Mouse (Mus musculus): ENCODE measurements at regions not wholly inside any gene's neighbourhood (a gene's known extent, or its start where the extent isn't known, plus 50 kb on each side); places are given as distances from the start of the nearest gene placed in this dataset.

DNA sequence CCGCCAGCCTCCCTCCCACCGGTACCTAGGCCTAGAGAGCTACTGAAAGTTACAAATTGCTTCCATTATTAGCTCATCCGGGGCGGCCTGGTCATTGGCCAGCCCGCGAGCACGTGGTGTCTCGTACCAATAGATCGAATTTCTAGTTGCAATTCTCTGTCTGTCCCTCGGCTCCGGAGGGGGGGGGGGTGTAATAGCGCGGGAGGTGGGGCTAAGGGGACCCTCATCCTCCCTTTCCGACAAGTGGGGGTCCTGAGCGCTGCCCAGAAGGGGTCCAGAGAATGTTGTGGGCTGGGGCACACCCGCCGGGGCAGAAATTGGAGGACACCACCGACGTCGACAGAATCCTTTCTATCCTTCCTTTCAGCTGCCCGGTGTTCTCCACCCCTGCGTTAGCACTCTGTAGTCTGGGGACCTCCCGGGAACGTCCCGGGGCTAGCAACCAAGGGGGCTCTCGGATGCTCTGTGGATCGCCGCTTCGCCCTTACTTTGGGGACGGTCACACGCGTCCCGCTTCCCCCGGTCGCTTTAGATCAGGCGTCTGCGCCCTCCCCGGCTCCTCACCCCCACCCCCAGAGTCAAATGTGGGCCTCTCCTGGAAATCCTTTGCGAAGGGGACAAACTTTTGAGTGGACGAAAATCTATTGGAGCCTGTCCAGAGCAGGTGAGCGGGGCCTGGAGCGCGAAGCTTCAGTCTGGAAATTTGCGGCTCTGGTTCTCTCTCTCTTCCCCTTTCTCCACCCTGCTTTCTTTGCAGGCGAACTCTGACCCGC is 64.6 kb downstream of the Smug1 start:
- no peak for DNase-seq (ENCODE audit: low read depth, low spot score)

- DNase-seq (ENCODE audit: low read depth, low spot score) = no peak
Measured at GRCm38 (mm10) chr15:103100121-103100520, 66.8 kb downstream of the Smug1 start.

GRCm38 (mm10) chr15:103094457-103094856 is 72.4 kb downstream of the Smug1 start:
- DNase-seq (ENCODE audit: low read depth, low spot score) = no peak

DNA sequence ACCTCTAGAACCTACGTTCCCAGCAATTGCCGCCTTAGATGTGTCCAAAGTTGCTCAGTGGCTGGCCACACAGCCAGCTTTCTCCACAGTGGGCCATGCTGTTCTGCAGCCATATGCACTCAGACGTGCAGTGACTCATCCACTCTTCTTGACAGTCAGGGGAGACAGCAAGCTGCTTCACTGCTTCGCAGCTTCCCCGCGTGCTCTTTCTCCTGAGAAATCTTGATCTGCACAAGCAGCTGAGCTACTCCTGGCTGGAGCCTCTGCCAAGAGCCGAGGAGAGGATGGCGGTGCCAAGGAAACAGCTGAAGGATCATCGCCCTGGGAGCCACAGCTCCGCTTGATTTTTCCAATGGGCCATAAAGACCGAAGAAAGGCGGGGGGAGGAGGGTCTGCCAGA is 73.2 kb downstream of the Smug1 start:
- no peak for DNase-seq (ENCODE audit: low read depth, low spot score)

DNA sequence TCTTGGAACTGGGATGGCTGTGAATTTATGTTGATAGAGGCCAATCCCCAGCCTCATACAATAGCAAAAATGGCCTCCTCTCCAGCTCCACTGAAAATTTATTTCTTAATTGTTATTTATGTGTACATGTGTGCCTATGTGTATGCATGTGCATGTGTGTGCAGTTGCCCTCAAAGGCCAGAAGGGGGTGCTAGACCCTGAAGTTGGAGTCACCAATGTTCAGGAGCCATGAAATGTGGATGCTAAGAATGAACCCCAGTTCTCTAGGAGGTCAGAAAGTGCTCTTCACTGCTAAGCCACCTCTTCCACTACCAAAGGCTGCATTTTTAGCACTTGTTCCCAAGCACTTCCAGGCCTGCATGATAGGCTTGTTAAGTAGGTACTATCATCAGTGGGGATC is 73.8 kb downstream of the Hoxc4 start:
- no peak for DNase-seq (ENCODE audit: low read depth, low spot score)

DNA sequence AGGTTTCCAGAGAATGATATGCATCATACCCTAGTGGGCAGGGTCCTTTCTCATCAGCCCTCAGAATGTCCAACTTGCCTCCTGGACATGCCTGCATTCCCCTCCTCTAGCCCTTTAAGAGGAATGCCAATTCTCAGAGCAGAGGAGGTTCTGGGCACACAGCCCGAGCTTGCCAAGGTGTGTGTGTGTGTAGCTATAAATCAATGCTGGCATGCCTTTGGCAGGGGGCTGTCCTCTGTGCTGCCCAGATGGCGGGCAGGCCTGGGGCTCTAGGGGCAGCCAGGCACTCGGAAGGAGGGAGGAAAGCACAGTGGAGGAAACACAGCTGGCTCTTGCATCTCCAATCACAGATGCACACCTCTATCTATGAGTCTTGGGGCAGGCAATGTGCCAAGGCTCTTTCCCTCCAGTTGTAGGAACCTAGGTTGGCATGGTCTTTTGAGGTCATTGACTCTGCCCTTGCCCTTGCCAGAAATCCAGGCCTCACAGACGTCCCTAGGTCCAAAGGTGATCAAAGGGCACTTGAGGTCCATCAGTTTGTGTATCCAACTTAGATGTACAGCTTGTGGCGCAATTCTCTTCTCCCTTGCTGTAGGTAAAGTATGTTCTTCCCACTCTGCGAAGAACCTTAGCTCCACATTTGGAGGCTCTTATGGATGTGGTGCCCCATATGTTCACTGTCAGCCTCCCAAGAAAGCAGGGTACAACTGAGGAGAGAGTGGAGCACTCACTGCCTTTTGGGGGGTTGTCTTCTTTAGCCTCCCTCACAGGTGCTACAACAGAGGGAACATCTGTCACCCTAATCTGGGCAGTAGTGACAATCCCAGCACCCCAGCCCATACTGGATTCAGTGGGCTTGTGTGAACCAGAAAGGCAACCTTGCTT is 71.8 kb downstream of the Hoxc4 start:
- no peak for DNase-seq (ENCODE audit: low read depth, low spot score)

GRCm38 (mm10) chr15:103089852-103090251 is 71.1 kb downstream of the Hoxc4 start:
- no peak for DNase-seq (ENCODE audit: low read depth, low spot score)

GRCm38 (mm10) chr15:103089440-103089839 is 70.7 kb downstream of the Hoxc4 start:
- no peak for DNase-seq (ENCODE audit: low read depth, low spot score)

DNA sequence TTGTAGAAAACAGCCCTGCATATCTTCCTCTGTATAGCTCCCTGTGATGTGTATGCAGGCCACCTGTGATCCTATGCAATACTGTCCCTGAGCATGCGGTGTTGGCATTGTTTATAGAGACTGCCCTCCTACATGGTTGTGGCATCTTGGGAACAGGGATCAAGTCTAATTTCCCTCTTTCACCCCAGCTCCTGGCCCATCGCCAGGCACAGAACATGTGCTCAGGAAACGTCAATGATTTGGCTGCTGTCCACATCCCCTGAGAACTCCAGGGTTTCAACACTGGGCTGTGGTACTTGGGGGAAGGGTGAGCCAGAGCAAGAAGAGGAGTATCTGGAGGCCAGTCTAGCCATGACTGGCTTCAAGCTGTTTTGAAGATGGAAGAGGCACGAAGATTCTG is 68.5 kb downstream of the Hoxc4 start:
- DNase-seq (ENCODE audit: low read depth, low spot score) = peak; percentile 25

DNA sequence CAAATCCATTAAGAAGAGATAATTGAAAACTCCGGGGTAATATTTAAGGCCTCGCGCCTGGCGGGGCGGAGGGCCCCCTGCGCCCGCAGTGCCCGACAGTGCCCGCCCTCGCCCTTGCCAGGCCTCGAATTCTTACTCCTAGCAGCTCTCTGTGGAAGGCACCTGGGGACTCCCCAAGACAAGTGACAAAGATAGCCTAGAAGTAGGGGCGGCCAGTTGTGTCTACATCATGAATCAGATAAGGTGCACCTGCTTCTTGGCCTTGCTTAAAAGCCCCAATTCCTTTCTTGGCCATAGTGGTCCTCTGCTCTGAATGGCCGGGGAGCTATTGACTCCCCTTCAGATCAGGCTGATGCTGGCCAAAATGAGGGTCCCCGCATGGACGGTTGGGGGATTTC is 67.9 kb downstream of the Hoxc4 start:
- DNase-seq (ENCODE audit: low read depth, low spot score) = no peak

All from 3T3-L1 (cell line).